Mouse (Mus musculus) central nervous system, embryonic 18 days (tissue): ENCODE measurements around the gene Sos1. TPM values are rescaled to one million over a fixed set of nuclear protein-coding genes. Genes with fewer than 3 reads are reported as not detected.

Experiments
- polyA plus RNA-seq: library from polyadenylated mRNA; depleted of rRNA; stranded (reverse); fragments of >200 nt; gene quantifications from 2 replicates; pipeline ENCODE4 v1.2.3, GENCODE M21; 2012; rRNA removed

Sos1 gene
- 16.8 and 17.1 TPM in 2 replicates for polyA plus RNA-seq

GRCm38 (mm10) chr17:80480031-80480854 is at the start of gene Sos1:
Gene Sos1, minus strand, starts transcription at chr17:80480453.

GRCm38 (mm10) chr17:80372989-80373725 is 107.1 kb downstream of the Sos1 start, which contains the start of gene Gm10190:
Gene Gm10190, minus strand, starts transcription at chr17:80373541.

Other genes with a start within 250 kb of the Sos1 start
- 24.5 and 31.9 TPM in 2 replicates for gene Morn2, start 190.2 kb downstream of the Sos1 start, polyA plus RNA-seq
- 86.2 and 87.3 TPM in 2 replicates for gene Dhx57, start 190.0 kb downstream of the Sos1 start, polyA plus RNA-seq
- 1.8 and 7.4 TPM in 2 replicates for gene Arhgef33, start 173.0 kb downstream of the Sos1 start, polyA plus RNA-seq
- 0.51 and 0.79 TPM in 2 replicates for gene Gm10190, start 106.9 kb downstream of the Sos1 start, polyA plus RNA-seq
- 5.4 and 5.5 TPM in 2 replicates for gene Cdkl4, start 97.4 kb upstream of the Sos1 start, polyA plus RNA-seq
- 51.3 and 52.7 TPM in 2 replicates for gene Map4k3, start 248.0 kb upstream of the Sos1 start, polyA plus RNA-seq